Mouse (Mus musculus): ENCODE measurements around the gene Itga10.
A peak's percentile ranks its signal among the peaks of the same experiment; 100 is the strongest.
"Not testable (repeated sequence)": the region's sequence is repeated elsewhere in the genome, so short reads cannot be mapped to it uniquely, and the experiment has no call there.

Gene Itga10

GRCm38 (mm10) chr3:96634928-96635879, 10.2 kb upstream of the Itga10 start, which contains the start of the genes Pex11b and Gm42957:
TSS of gene Pex11b (plus strand) at chr3:96635376.
TSS of gene Gm42957 (plus strand) at chr3:96635474.
- DNase-seq (ENCODE audit: low spot score in 2 of 2), result peak; percentile 84 to 86

- DNase-seq (ENCODE audit: low spot score in 2 of 2), result no peak
Measured at GRCm38 (mm10) chr3:96635906-96636305, 9.5 kb upstream of the Itga10 start.

GRCm38 (mm10) chr3:96636448-96636847, 8.9 kb upstream of the Itga10 start:
- DNase-seq (ENCODE audit: low spot score in 2 of 2), result peak; percentile 13 to 24

GRCm38 (mm10) chr3:96639219-96639618, 6.2 kb upstream of the Itga10 start:
- DNase-seq (ENCODE audit: low spot score in 2 of 2), result peak; percentile 65 to 82

GRCm38 (mm10) chr3:96647365-96647764, 2.0 kb downstream of the Itga10 start:
- DNase-seq (ENCODE audit: low spot score in 2 of 2), result no peak

GRCm38 (mm10) chr3:96660901-96661300, 15.5 kb downstream of the Itga10 start:
- no peak for DNase-seq (ENCODE audit: low spot score in 2 of 2)

GRCm38 (mm10) chr3:96662731-96663316, 17.4 kb downstream of the Itga10 start:
- DNase-seq (ENCODE audit: low spot score in 2 of 2), result no peak

GRCm38 (mm10) chr3:96663432-96664239, 18.3 kb downstream of the Itga10 start:
- peak; percentile 54 to 79 for DNase-seq (ENCODE audit: low spot score in 2 of 2)

- not testable (repeated sequence) for DNase-seq (ENCODE audit: low spot score in 2 of 2)
Measured at GRCm38 (mm10) chr3:96665732-96666363, 20.5 kb downstream of the Itga10 start.

GRCm38 (mm10) chr3:96666916-96667315, 21.5 kb downstream of the Itga10 start:
- DNase-seq (ENCODE audit: low spot score in 2 of 2), result no peak

- DNase-seq (ENCODE audit: low spot score in 2 of 2), result peak in 1 of 2 experiments; percentile 37
Measured at GRCm38 (mm10) chr3:96667316-96667715, 21.9 kb downstream of the Itga10 start.

GRCm38 (mm10) chr3:96668424-96669067, 23.2 kb downstream of the Itga10 start:
- no peak for DNase-seq (ENCODE audit: low spot score in 2 of 2)

GRCm38 (mm10) chr3:96669727-96670468, 24.5 kb downstream of the Itga10 start, which contains the start of gene Ankrd35:
TSS of gene Ankrd35 (plus strand) at chr3:96670131.
- DNase-seq (ENCODE audit: low spot score in 2 of 2), result peak; percentile 36 to 79

GRCm38 (mm10) chr3:96671519-96671918, 26.1 kb downstream of the Itga10 start:
- DNase-seq (ENCODE audit: low spot score in 2 of 2), result no peak

- no peak for DNase-seq (ENCODE audit: low spot score in 2 of 2)
Measured at GRCm38 (mm10) chr3:96673514-96673913, 28.1 kb downstream of the Itga10 start.

- DNase-seq (ENCODE audit: low spot score in 2 of 2), result no peak
Measured at GRCm38 (mm10) chr3:96674442-96674841, 29.1 kb downstream of the Itga10 start.

- DNase-seq (ENCODE audit: low spot score in 2 of 2), result no peak
Measured at GRCm38 (mm10) chr3:96675171-96675570, 29.8 kb downstream of the Itga10 start.

GRCm38 (mm10) chr3:96675690-96676089, 30.3 kb downstream of the Itga10 start:
- DNase-seq (ENCODE audit: low spot score in 2 of 2), result no peak

- DNase-seq (ENCODE audit: low spot score in 2 of 2), result no peak
Measured at GRCm38 (mm10) chr3:96678456-96678855, 33.1 kb downstream of the Itga10 start.

GRCm38 (mm10) chr3:96679159-96679674, 33.8 kb downstream of the Itga10 start:
- no peak for DNase-seq (ENCODE audit: low spot score in 2 of 2)

Measured in spleen, postnatal 10 days (tissue).